In the genomic region with DNA sequence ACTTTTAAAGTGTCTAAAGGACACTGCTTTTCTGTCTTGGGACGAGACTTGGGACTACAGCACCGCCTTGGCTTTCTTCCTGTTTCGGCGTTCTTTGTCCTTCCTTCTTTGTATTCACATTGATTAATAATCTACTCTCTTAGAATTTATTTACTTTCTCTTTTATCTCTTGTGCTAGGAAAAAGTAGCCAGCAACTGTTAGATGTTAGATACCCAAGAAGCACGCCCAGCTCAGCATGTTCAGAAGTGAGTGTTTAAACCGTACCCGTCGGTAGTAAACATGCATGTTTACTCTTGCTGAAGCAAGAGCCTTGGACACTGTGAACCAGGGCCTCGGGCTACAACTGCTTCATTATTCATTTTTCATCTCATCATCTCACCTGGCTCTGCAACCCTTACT, we compare ENCODE assay signal across 18 mouse cellular contexts.
A peak's percentile ranks its signal among the peaks of the same experiment; 100 is the strongest.
DNase-seq lines count a peak whose midpoint lies in the region; ATAC-seq and TF ChIP-seq lines count a peak whose summit lies in the region.
"Had no signal": no experiment of that assay in that cellular context is flagged by ENCODE, and none has a peak within 500 bp of the region (broad histone marks: within the 10 kb centered on the region; RNA-seq: fewer than 3 reads in every experiment).

No protein-coding gene starts in this region.

- peak; percentile 40 for DNase-seq in kidney, adult 11 months
- no peak for DNase-seq in kidney, postnatal 14 days
- no peak for DNase-seq in lung, postnatal 0 days (ENCODE audit: low spot score)
- no peak for DNase-seq in lung, adult 2 months
- peak; percentile 83 for DNase-seq in kidney, adult 9 months
- no peak for DNase-seq in liver, postnatal 0 days
- DNase-seq in embryo, embryonic 9.5 days (ENCODE audit: extremely low spot score), result no peak
- DNase-seq in testis, postnatal 10 days (ENCODE audit: low spot score), result no peak
- DNase-seq: adrenal gland, adult 2 months; cerebellum, postnatal 10 days; gastrocnemius, adult 2 months; heart, adult 2 months; right cerebral cortex, postnatal 25 days had no signal

- no peak for TF ChIP-seq POLR2A in lung, adult 2 months (IDR thresholded peaks at IDR 0.05; ENCODE audit: borderline replicate concordance, extremely low read depth, low read depth, low read length)

- no peak for TF ChIP-seq EP300 in lung, postnatal 0 days (IDR thresholded peaks at IDR 0.05)
- TF ChIP-seq EP300 in liver, postnatal 0 days (IDR thresholded peaks at IDR 0.05; ENCODE audit: low read depth), result no peak

- H3K4me2 ChIP-seq in lung, postnatal 0 days (replicated peaks; ENCODE audit: low read depth, low read length), result no peak overlapping the region; the same call in 1 of the 2 replicates
- peak overlapping the region; percentile 27; the same call in 1 of the 2 replicates for H3K4me2 ChIP-seq in liver, postnatal 0 days (ENCODE audit: low read depth, low read length)
- H3K4me2 ChIP-seq: neural tube, embryonic 12.5 days had no signal

- no peak for ATAC-seq in lung, postnatal 0 days
- ATAC-seq in liver, postnatal 0 days, result peak; percentile 68
- ATAC-seq: forebrain, embryonic 16.5 days had no signal

- peak overlapping the region; percentile 6; the same call in 1 of the 2 replicates for H3K27ac ChIP-seq in lung, postnatal 0 days (ENCODE audit: low read length)
- H3K27ac ChIP-seq in liver, postnatal 0 days (ENCODE audit: low read depth), result peak overlapping the region; percentile 74
- H3K27ac ChIP-seq: gastrocnemius, adult 2 months; heart, adult 2 months; layer of hippocampus, adult 2 months; left cerebral cortex, adult 2 months; limb, embryonic 10.5 days; neural tube, embryonic 12.5 days had no signal

- TF ChIP-seq CTCF in lung, postnatal 0 days (IDR thresholded peaks at IDR 0.05), result no peak
- no peak for TF ChIP-seq CTCF in lung, adult 2 months (IDR thresholded peaks at IDR 0.05; ENCODE audit: insufficient read depth, low read length)
- no peak for TF ChIP-seq CTCF in liver, postnatal 0 days (IDR thresholded peaks at IDR 0.05; ENCODE audit: low read depth)

- no peak overlapping the region for H3K9ac ChIP-seq in lung, postnatal 0 days (replicated peaks; ENCODE audit: low read depth)
- no peak overlapping the region for H3K9ac ChIP-seq in liver, postnatal 0 days (replicated peaks)
- H3K9ac ChIP-seq: neural tube, embryonic 12.5 days had no signal

- 36% methylated on average over 9 of the region's 9 CpGs for WGBS in lung, postnatal 0 days
- 42% methylated on average over 9 of the region's 9 CpGs for WGBS in lung, adult 2 months
- WGBS in liver, postnatal 0 days (ENCODE audit: insufficient replicate concordance), result 60% methylated on average over 9 of the region's 9 CpGs

- no peak overlapping the region for H3K4me3 ChIP-seq in lung, postnatal 0 days (ENCODE audit: low read depth, low read length)
- no peak overlapping the region for H3K4me3 ChIP-seq in lung, adult 2 months (replicated peaks; ENCODE audit: extremely low read depth, low read depth, low read length)
- no peak overlapping the region for H3K4me3 ChIP-seq in liver, postnatal 0 days (ENCODE audit: low read depth, low read length)
- H3K4me3 ChIP-seq: gastrocnemius, adult 2 months; heart, adult 2 months; layer of hippocampus, adult 2 months; left cerebral cortex, adult 2 months; limb, embryonic 10.5 days; neural tube, embryonic 12.5 days had no signal

- no peaks in the 10 kb centered on the region for H3K9me3 ChIP-seq in lung, postnatal 0 days (ENCODE audit: low read length)
- no peaks in the 10 kb centered on the region for H3K9me3 ChIP-seq in liver, postnatal 0 days (ENCODE audit: low read length)
- H3K9me3 ChIP-seq: limb, embryonic 10.5 days; neural tube, embryonic 12.5 days had no signal

- 0 out of 2 replicates have a peak, but pooled peaks cover 13% of the 10 kb centered on the region for H3K4me1 ChIP-seq in lung, postnatal 0 days (ENCODE audit: insufficient read depth, low read depth, low read length)
- H3K4me1 ChIP-seq in lung, adult 2 months (ENCODE audit: control insufficient read depth, insufficient read depth, low read length), result peaks cover 7% of the 10 kb centered on the region; the same call in 1 of the 2 replicates
- H3K4me1 ChIP-seq in liver, postnatal 0 days (ENCODE audit: insufficient read depth), result peaks cover 3% of the 10 kb centered on the region
- H3K4me1 ChIP-seq: neural tube, embryonic 12.5 days had no signal

- no peaks in the 10 kb centered on the region for H3K36me3 ChIP-seq in lung, postnatal 0 days (ENCODE audit: insufficient read depth, low read length)
- H3K36me3 ChIP-seq in liver, postnatal 0 days (replicated peaks; ENCODE audit: insufficient read depth, low read length), result no peaks in the 10 kb centered on the region
- H3K36me3 ChIP-seq: limb, embryonic 10.5 days; neural tube, embryonic 12.5 days had no signal

- H3K27me3 ChIP-seq in lung, postnatal 0 days (replicated peaks; ENCODE audit: insufficient read depth, low read length), result no peaks in the 10 kb centered on the region
- no peaks in the 10 kb centered on the region for H3K27me3 ChIP-seq in liver, postnatal 0 days (ENCODE audit: insufficient read depth, low read length)
- H3K27me3 ChIP-seq: neural tube, embryonic 12.5 days had no signal

Comparison
In these comparisons a context has a peak if more than half of its experiments do, and no peak if none do; other contexts are left out.
1. DNase-seq: peak in kidney, adult 11 months (single experiment) and kidney, adult 9 months (single experiment); none in kidney, postnatal 14 days (single experiment), lung, postnatal 0 days (single experiment), lung, adult 2 months (single experiment), liver, postnatal 0 days (single experiment), embryo, embryonic 9.5 days (single experiment) and testis, postnatal 10 days (single experiment).